Mouse (Mus musculus): Measurements from ENCODE around the gene Csf1. TPM values are rescaled to one million over a fixed set of nuclear protein-coding genes. Genes with fewer than 3 reads are reported as not detected.

The Csf1 gene
- total and polyA plus RNA-seq, 3 experiments = 0.12 to 0.19 TPM; not detected in 1

GRCm38 (mm10) chr3:107756481-107756866 is 3.8 kb downstream of the Csf1 start:
- Histone ChIP-seq H3K9me3 (replicated peaks; ENCODE audit: insufficient read depth, low read length) (no peaks in the 10 kb centered on the region), H3K4me1 (ENCODE audit: control insufficient read depth in 1 of 2, insufficient read depth in 2 of 2, low read length in 2 of 2) (peaks cover 0 to 7% of the 10 kb centered on the region in 2 experiments; a peak in 2 of 4 replicates), H3K4me3 (ENCODE audit: control insufficient read depth in 1 of 2, insufficient read depth in 1 of 2, low read depth in 2 of 2, low read length in 2 of 2) (no peak overlapping the region)

GRCm38 (mm10) chr3:107755702-107756480 is 4.4 kb downstream of the Csf1 start:
- Histone ChIP-seq H3K9ac (ENCODE audit: control insufficient read depth, low read depth, low read length, poor library complexity, severe bottlenecking) (no peak overlapping the region), H3K27me3 (ENCODE audit: control insufficient read depth in 1 of 2, insufficient read depth in 2 of 2, low read length in 2 of 2) (peaks cover 7 to 11% of the 10 kb centered on the region in 2 experiments), H3K27ac (ENCODE audit: control insufficient read depth, low read depth, low read length) (no peak overlapping the region), H3K9me3 (replicated peaks; ENCODE audit: insufficient read depth, low read length) (no peaks in the 10 kb centered on the region), H3K4me1 (ENCODE audit: control insufficient read depth in 1 of 2, insufficient read depth in 2 of 2, low read length in 2 of 2) (peaks cover 0 to 7% of the 10 kb centered on the region in 2 experiments; a peak in 2 of 4 replicates), H3K4me3 (ENCODE audit: control insufficient read depth in 1 of 2, insufficient read depth in 1 of 2, low read depth in 2 of 2, low read length in 2 of 2) (no peak overlapping the region), H3K36me3 (ENCODE audit: control insufficient read depth in 1 of 2, insufficient read depth in 2 of 2, low read length in 2 of 2) (no peaks in the 10 kb centered on the region; a peak in 1 of 4 replicates), H3K79me2 (ENCODE audit: control insufficient read depth, insufficient read depth, low read length, poor library complexity) (no peaks in the 10 kb centered on the region; the same call in 1 of the 2 replicates)
- no peak for TF ChIP-seq USF2 (IDR thresholded peaks at IDR 0.05; ENCODE audit: borderline replicate concordance in 1 of 2, insufficient read depth in 1 of 2, low read depth in 1 of 2, low read length in 2 of 2)
- no peak for TF ChIP-seq UBTF (IDR thresholded peaks at IDR 0.05; ENCODE audit: borderline replicate concordance, insufficient read depth, low read depth, low read length)
- no peak for TF ChIP-seq TBP (IDR thresholded peaks at IDR 0.05; ENCODE audit: low read depth, low read length)
- no peak for TF ChIP-seq NELFE (IDR thresholded peaks at IDR 0.05; ENCODE audit: low read depth, low read length)
- TF ChIP-seq ZNF384 (IDR thresholded peaks at IDR 0.05; ENCODE audit: low read depth, low read length) = no peak
- no peak for TF ChIP-seq CHD2 (IDR thresholded peaks at IDR 0.05; ENCODE audit: low read length)
- TF ChIP-seq CHD1 (IDR thresholded peaks at IDR 0.05; ENCODE audit: low read depth, low read length) = no peak
- no peak for TF ChIP-seq RAD21 (IDR thresholded peaks at IDR 0.05; ENCODE audit: low read depth, low read length)
- TF ChIP-seq USF1 (IDR thresholded peaks at IDR 0.05; ENCODE audit: low read depth, low read length) = no peak
- DNase-seq (ENCODE audit: low read depth, low spot score) = no peak

More at GRCm38 (mm10) chr3:107756481-107756866, 3.8 kb downstream of the Csf1 start:
- Histone ChIP-seq H3K9ac (ENCODE audit: control insufficient read depth, low read depth, low read length, poor library complexity, severe bottlenecking) (no peak overlapping the region), H3K27me3 (ENCODE audit: control insufficient read depth in 1 of 2, insufficient read depth in 2 of 2, low read length in 2 of 2) (peaks cover 12 to 13% of the 10 kb centered on the region in 2 experiments), H3K36me3 (ENCODE audit: control insufficient read depth in 1 of 2, insufficient read depth in 2 of 2, low read length in 2 of 2) (no peaks in the 10 kb centered on the region; a peak in 1 of 4 replicates), H3K79me2 (ENCODE audit: control insufficient read depth, insufficient read depth, low read length, poor library complexity) (no peaks in the 10 kb centered on the region; the same call in 1 of the 2 replicates), H3K27ac (ENCODE audit: control insufficient read depth, low read depth, low read length) (no peak overlapping the region)
- TF ChIP-seq RAD21 (IDR thresholded peaks at IDR 0.05; ENCODE audit: low read depth, low read length) (no peak), BHLHE40 (IDR thresholded peaks at IDR 0.05; ENCODE audit: borderline replicate concordance, low read depth, low read length) (no peak), JUND (IDR thresholded peaks at IDR 0.05; ENCODE audit: low read depth, low read length) (no peak), NELFE (IDR thresholded peaks at IDR 0.05; ENCODE audit: low read depth, low read length) (no peak), MEF2A (IDR thresholded peaks at IDR 0.05; ENCODE audit: extremely low read depth, insufficient replicate concordance, low read depth, low read length, poor library complexity, severe bottlenecking) (no peak), ELF1 (IDR thresholded peaks at IDR 0.05; ENCODE audit: low read depth, low read length) (no peak), POLR2AphosphoS2 (IDR thresholded peaks at IDR 0.05; ENCODE audit: low read length) (no peak), SMC3 (IDR thresholded peaks at IDR 0.05; ENCODE audit: low read depth, low read length) (no peak), MXI1 (IDR thresholded peaks at IDR 0.05; ENCODE audit: low read depth, low read length) (no peak), POLR2A (IDR thresholded peaks at IDR 0.05; ENCODE audit: control insufficient read depth in 1 of 2, insufficient read depth in 1 of 2, low read depth in 1 of 2, low read length in 2 of 2, poor library complexity in 1 of 2) (no peak)
- no peak for DNase-seq (ENCODE audit: low read depth, low spot score)

Data from MEL (cell line).